Mouse (Mus musculus) liver, embryonic 14.5 days (tissue): ENCODE data around the gene Sash1.

ENCODE experiments used
- CTCF ChIP-seq: IDR thresholded peaks from 2 replicates; pipeline ENCODE4 v1.5.1; 2016; ENCODE audit warnings: antibody characterized with exemption, low read depth, control low read depth
- EP300 ChIP-seq: IDR thresholded peaks from 2 replicates; pipeline ENCODE4 v1.6.1; 2016; ENCODE audit warnings: antibody characterized with exemption, low read depth

DNA sequence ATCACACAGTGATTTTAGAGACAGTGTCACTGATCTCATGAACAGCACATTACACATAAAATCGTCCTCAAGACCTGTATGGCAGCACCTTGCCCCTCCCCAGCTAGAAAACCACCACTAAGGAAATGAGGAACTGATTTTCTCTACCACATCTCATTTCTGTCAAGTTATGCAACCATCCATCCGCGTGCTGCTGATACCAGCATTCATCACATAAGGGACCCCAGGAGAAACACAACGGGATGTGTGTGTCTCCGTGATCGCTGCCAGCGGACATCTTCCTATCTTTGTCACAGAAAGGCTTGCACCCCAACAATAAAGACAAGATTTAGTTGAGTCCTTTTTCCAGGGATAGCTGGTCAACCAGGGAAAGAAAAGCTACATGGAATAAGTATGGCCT is 27.2 kb downstream of the Sash1 start:
- no peak for TF ChIP-seq CTCF
- no peak for TF ChIP-seq EP300
